Mouse (Mus musculus) liver, embryonic 14.5 days (tissue): ENCODE measurements at regions not wholly inside any gene's neighbourhood (a gene's known extent, or its start where the extent isn't known, plus 50 kb on each side); places are given as distances from the start of the nearest gene placed in this dataset.

Experiments used
- ATAC-seq: fragments of 200-750 bp; cut with Nextera tagmentation; 2 replicates; pipeline ENCODE4 v1.8.0; 2017; ENCODE audit warnings: moderate number of reproducible peaks, mild to moderate bottlenecking, moderate library complexity; ENCODE audit not compliant: insufficient read depth
- DNase-seq, 3 experiments: peaks; one replicate each; pipeline ENCODE4 v3.0.0-alpha.2; 2012 to 2013; ENCODE audit warnings: low read depth in 3 of 3, low spot score in 3 of 3
- H3K27ac ChIP-seq: fragments of 300-500 bp; sonication (generic); 2 replicates; pipeline ENCODE4 v1.5.1; 2014; ENCODE audit warnings: moderate library complexity, mild to moderate bottlenecking, control low read depth, inconsistent platforms
- H3K27me3 ChIP-seq: fragments of 300-500 bp; sonication (generic); 2 replicates; pipeline ENCODE4 v1.6.1; 2014; ENCODE audit warnings: mild to moderate bottlenecking, low read length, moderate library complexity; ENCODE audit not compliant: control insufficient read depth, insufficient read depth
- H3K36me3 ChIP-seq: fragments of 300-500 bp; sonication (generic); replicated peaks from 2 replicates; pipeline ENCODE4 v1.6.1; 2014; ENCODE audit warnings: low read depth; ENCODE audit not compliant: control insufficient read depth, insufficient read depth
- H3K4me1 ChIP-seq, 2 experiments: fragments of 200-500 bp in 1 of 2; fragments of 300-500 bp in 1 of 2; sonication (generic) in 1 of 2; replicated peaks; 2 replicates each; pipeline ENCODE4 v1.6.1; 2012 to 2014; ENCODE audit warnings: antibody characterized with exemption in 1 of 2, inconsistent platforms in 1 of 2, low read length in 1 of 2; ENCODE audit not compliant: control insufficient read depth in 2 of 2, insufficient read depth in 2 of 2
- H3K4me2 ChIP-seq: fragments of 300-500 bp; sonication (generic); 2 replicates; pipeline ENCODE4 v1.6.1; 2014; ENCODE audit warnings: low read depth, mild to moderate bottlenecking, control low read depth, moderate library complexity
- H3K4me3 ChIP-seq, 2 experiments: fragments of 200-500 bp in 1 of 2; fragments of 300-500 bp in 1 of 2; sonication (generic) in 1 of 2; 2 replicates each; pipeline ENCODE4 v1.5.1; 2012 to 2014; ENCODE audit warnings: low read depth in 2 of 2, low read length in 2 of 2, mild to moderate bottlenecking in 2 of 2, control low read depth in 1 of 2, inconsistent platforms in 1 of 2, moderate library complexity in 1 of 2; ENCODE audit not compliant: insufficient read depth in 1 of 2
- H3K9ac ChIP-seq: fragments of 300-500 bp; sonication (generic); replicated peaks from 2 replicates; pipeline ENCODE4 v1.6.1; 2014; ENCODE audit warnings: mild to moderate bottlenecking, control low read depth, moderate library complexity
- H3K9me3 ChIP-seq: fragments of 300-500 bp; sonication (generic); 2 replicates; pipeline ENCODE4 v1.6.1; 2016; ENCODE audit warnings: low read length, mixed read lengths; ENCODE audit not compliant: control insufficient read depth
- CTCF ChIP-seq: IDR thresholded peaks from 2 replicates; pipeline ENCODE4 v1.5.1; 2016; ENCODE audit warnings: antibody characterized with exemption, low read depth, control low read depth
- EP300 ChIP-seq: IDR thresholded peaks from 2 replicates; pipeline ENCODE4 v1.6.1; 2016; ENCODE audit warnings: antibody characterized with exemption, low read depth
- WGBS: fragments of 180-500 bp; shearing (Covaris S2); extraction: QIAGEN DNeasy Blood & Tissue Kit; methylation state at CpG from one replicate; pipeline ENCODE4 v1.1.7; 2014; ENCODE audit not compliant: insufficient replicate concordance; 5-methylcytosine and 5-hydroxymethylcytosine counted together

DNA sequence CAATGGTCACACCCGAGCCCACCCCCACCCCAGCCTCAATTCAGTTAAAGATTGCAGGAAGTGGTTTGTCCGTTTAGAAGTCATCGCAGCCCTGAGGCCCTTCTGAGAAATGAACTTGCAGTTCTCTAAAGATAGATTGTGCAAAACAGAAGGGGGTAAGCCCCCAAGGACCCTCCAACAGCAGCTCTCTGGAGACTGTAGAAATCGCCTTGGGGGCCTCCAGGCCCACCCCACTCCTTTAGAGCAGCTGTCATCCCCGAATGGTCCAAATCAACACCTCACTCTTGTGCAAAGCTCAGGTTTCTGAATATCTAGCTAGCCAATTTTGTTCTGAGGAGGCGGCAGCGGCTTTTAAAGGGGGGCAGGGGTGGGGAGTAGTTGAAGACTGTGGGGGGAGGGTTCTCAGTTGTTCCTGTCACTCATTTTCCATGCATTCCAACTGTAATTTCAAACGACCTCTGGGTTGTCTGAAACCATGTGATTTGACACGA is 186.9 kb downstream of the Gsdmc2 start:
- H3K9me3 ChIP-seq: no peaks in the 10 kb centered on the region
- H3K27me3 ChIP-seq: no peaks in the 10 kb centered on the region
- H3K36me3 ChIP-seq: no peaks in the 10 kb centered on the region
- H3K4me3 ChIP-seq: no peak overlapping the region
- 14% methylated on average over 9 of the region's 9 CpGs for WGBS
- H3K9ac ChIP-seq: no peak overlapping the region
- H3K4me1 ChIP-seq: peaks cover 0 to 14% of the 10 kb centered on the region in 2 experiments; a peak in 1 of 4 replicates
- no peak overlapping the region for H3K27ac ChIP-seq
- ATAC-seq (no peak; the same call in 1 of the 2 replicates), DNase-seq (no peak)
- no peak overlapping the region for H3K4me2 ChIP-seq
- no peak for TF ChIP-seq CTCF

DNA sequence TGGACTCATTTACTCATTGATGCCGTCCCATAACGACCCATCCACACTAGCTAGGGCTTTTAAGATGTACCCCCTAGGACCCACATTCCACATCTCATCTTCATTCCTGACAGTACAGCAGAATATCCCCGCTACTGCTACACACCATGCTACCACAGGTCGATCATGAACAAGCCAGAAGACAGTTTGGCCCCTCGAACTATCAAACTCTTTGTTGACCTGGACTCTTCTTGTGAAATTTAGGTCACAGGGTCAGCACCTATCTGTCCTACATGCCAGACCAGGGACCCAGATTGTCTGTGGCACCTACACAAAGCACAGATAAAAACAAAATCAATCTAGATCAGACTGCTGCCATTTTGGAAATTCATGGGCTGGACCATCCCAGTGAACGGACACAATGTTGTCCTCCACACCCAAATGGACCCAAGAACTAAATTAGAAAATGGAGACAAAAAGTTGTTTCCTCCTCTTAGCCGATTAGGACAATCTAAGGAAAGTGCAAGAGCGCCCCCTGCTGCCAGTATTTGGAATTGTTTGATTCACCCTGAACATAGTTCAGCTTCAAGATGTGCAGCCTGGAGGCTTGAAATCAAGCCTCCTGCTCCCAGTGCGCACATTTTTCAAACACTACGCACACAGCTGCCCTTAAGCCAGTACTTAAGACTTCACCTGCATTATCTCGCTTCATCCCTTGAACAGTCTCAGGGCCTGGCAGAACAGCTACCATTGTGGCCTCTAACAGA is 192.6 kb downstream of the Gsdmc2 start:
- Histone ChIP-seq H3K9ac (no peak overlapping the region), H3K27ac (no peak overlapping the region), H3K4me3 (no peak overlapping the region), H3K4me2 (no peak overlapping the region), H3K4me1 (peaks cover 2 to 15% of the 10 kb centered on the region in 2 experiments; a peak in 3 of 4 replicates), H3K9me3 (no peaks in the 10 kb centered on the region), H3K36me3 (no peaks in the 10 kb centered on the region), H3K27me3 (no peaks in the 10 kb centered on the region)
- peak; percentile 38 to 55 (median 39) for DNase-seq
- 20% methylated on average over 11 of the region's 11 CpGs for WGBS
- ATAC-seq: 0 out of 2 replicates have a peak, but pooled peaks have one; percentile 31
- TF ChIP-seq CTCF: peak; percentile 83
- no peak for TF ChIP-seq EP300

DNA sequence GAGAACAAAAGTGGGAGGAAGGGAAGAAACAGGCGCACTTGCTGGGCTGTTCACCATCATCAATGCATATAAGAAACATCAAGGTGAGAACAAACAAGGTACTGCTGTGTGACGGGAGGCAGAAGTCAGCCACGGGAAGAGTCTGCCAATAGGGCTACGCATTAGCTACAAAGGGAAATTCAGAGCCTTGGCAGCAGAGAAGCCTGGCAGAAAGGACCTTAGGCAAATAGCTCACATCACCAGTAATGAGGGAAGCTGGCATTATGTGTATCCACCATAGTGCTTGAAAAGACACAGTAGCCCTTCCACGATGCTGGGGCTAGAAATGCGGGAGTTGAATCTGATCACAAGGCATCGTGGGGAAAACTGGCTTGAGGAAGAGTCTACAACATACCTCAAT is 193.9 kb downstream of the Gsdmc2 start:
- Histone ChIP-seq H3K4me1 (peaks cover 2 to 16% of the 10 kb centered on the region in 2 experiments; a peak in 3 of 4 replicates), H3K4me2 (no peak overlapping the region), H3K9me3 (no peaks in the 10 kb centered on the region), H3K36me3 (no peaks in the 10 kb centered on the region), H3K9ac (no peak overlapping the region), H3K4me3 (no peak overlapping the region), H3K27ac (no peak overlapping the region), H3K27me3 (no peaks in the 10 kb centered on the region)
- DNase-seq: no peak
- no peak for TF ChIP-seq EP300
- no peak for TF ChIP-seq CTCF
- 75% methylated on average over 7 of the region's 7 CpGs for WGBS
- ATAC-seq: no peak

DNA sequence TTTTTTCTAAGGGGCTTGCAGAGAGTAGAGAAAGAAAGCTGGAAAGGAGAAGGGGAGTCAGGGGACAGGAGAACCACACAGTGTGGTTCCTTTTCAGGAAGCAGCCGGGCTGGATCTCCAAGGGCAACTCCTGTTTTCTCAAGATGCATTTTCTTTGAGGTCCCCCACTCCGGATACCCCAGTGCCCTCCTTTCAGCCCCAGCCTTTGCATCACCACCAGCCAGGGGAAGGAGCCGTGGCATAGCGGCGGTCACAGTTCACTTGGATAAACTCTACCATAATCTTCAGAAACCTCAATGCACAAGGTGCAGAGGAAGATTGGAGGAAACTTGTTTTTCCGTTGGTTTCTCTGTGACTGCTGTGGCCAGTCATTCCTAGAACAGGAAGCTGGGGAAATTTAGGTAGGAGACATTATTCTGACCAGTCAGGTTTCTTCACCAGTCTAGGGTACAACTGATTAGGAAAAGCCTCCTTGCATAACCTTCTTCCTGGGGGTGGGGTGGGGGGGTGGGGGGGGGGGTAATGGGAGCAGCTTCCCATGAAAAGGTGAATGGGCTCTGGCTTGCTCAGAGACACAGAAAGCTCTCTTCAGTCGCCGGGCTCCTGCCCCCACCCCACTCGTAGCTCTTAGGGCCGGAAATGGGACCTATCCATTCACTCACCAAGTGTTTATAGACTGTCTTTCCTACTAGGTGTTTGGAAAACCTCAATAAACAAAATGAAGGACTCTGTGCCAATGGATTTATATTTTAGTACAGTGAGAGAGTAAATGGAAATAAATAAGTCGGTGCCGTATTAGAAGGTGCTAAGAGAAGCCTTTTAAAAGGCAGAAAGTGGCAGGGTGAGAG is 196.6 kb downstream of the Gsdmc2 start:
- Histone ChIP-seq H3K4me2 (peak overlapping the region; percentile 42), H3K36me3 (no peaks in the 10 kb centered on the region), H3K4me3 (no peak overlapping the region), H3K9ac (no peak overlapping the region; the same call in 1 of the 2 replicates), H3K27me3 (no peaks in the 10 kb centered on the region), H3K9me3 (no peaks in the 10 kb centered on the region), H3K4me1 (peaks cover 2 to 16% of the 10 kb centered on the region in 2 experiments; a peak in 3 of 4 replicates), H3K27ac (no peak overlapping the region)
- 18% methylated on average over 12 of the region's 12 CpGs for WGBS
- ATAC-seq: peak; percentile 58
- peak; percentile 11 to 20 (median 17) for DNase-seq
- TF ChIP-seq EP300: 0 out of 2 replicates have a peak, but pooled peaks have one; percentile 25
- TF ChIP-seq CTCF: no peak

DNA sequence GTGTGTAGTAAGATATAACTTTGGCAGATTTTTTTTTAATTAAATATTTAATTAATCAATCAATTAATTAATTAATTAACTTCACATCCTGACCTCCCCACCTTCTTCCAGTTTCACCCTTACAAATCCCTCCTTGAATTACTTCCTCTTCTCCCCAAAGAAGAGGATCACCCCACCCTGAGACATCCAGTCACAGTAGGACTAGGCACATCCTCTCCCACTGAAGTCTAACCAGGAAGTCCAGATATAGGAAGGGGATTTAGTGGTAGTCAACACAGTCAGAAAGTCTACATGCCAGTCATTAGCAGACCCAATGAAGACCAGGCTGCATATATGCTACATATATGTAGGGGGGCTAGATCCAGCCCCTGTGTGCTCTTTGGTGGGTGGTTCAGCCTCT is 220.2 kb downstream of the Gsdmc2 start:
- no peak for DNase-seq
- no peak for ATAC-seq
- TF ChIP-seq EP300 (no peak), CTCF (no peak)
- Histone ChIP-seq H3K27ac (no peak overlapping the region), H3K4me3 (no peak overlapping the region), H3K27me3 (no peaks in the 10 kb centered on the region), H3K9ac (no peak overlapping the region), H3K9me3 (no peaks in the 10 kb centered on the region), H3K4me2 (no peak overlapping the region), H3K36me3 (no peaks in the 10 kb centered on the region), H3K4me1 (no peaks in the 10 kb centered on the region)
